Mouse (Mus musculus): ENCODE results near the gene Mybphl. TPM values are rescaled to one million over a fixed set of nuclear protein-coding genes. Genes with fewer than 3 reads are reported as not detected.
A peak's percentile ranks its signal among the peaks of the same experiment; 100 is the strongest.

The Mybphl gene
- total and polyA plus RNA-seq, 2 experiments from 2014 or later: not detected

- TF ChIP-seq CTCF (IDR thresholded peaks at IDR 0.05; ENCODE audit: low read depth): no peak
- DNase-seq (no peak), ATAC-seq (no peak)
- Histone ChIP-seq H3K9ac (no peak overlapping the region), H3K9me3 (ENCODE audit: low read length) (no peaks in the 10 kb centered on the region), H3K4me3 (ENCODE audit: low read depth, low read length) (no peak overlapping the region), H3K4me1 (ENCODE audit: insufficient read depth) (0 out of 2 replicates have a peak, but pooled peaks cover 4% of the 10 kb centered on the region), H3K4me2 (ENCODE audit: low read depth) (no peak overlapping the region), H3K27ac (ENCODE audit: low read depth, low read length) (no peak overlapping the region), H3K27me3 (ENCODE audit: insufficient read depth, low read length) (no peaks in the 10 kb centered on the region), H3K36me3 (ENCODE audit: insufficient read depth) (no peaks in the 10 kb centered on the region)
- WGBS: 76% methylated on average over 3 of the region's 3 CpGs
These were observed 3.1 kb downstream of the Mybphl start for GRCm38 (mm10) chr3:108367828-108368227.

- H3K36me3 ChIP-seq (ENCODE audit: insufficient read depth): no peaks in the 10 kb centered on the region
- H3K9me3 ChIP-seq (ENCODE audit: low read length): no peaks in the 10 kb centered on the region
- ATAC-seq (no peak), DNase-seq (no peak)
- no peaks in the 10 kb centered on the region for H3K27me3 ChIP-seq (ENCODE audit: insufficient read depth, low read length)
- H3K9ac ChIP-seq: no peak overlapping the region
- WGBS: 73% methylated on average over 5 of the region's 5 CpGs
- no peak overlapping the region for H3K4me2 ChIP-seq (ENCODE audit: low read depth)
- no peak for TF ChIP-seq CTCF (IDR thresholded peaks at IDR 0.05; ENCODE audit: low read depth)
- H3K4me1 ChIP-seq (ENCODE audit: insufficient read depth): no peaks in the 10 kb centered on the region
- no peak overlapping the region for H3K27ac ChIP-seq (ENCODE audit: low read depth, low read length)
- no peak overlapping the region for H3K4me3 ChIP-seq (ENCODE audit: low read depth, low read length)
These were observed 4.0 kb downstream of the Mybphl start for GRCm38 (mm10) chr3:108368721-108369120.

GRCm38 (mm10) chr3:108372274-108372673 lies 7.6 kb downstream of the Mybphl start:
- Histone ChIP-seq H3K4me3 (ENCODE audit: low read depth, low read length) (no peak overlapping the region), H3K9me3 (ENCODE audit: low read length) (no peaks in the 10 kb centered on the region), H3K4me2 (ENCODE audit: low read depth) (no peak overlapping the region), H3K27me3 (ENCODE audit: insufficient read depth, low read length) (no peaks in the 10 kb centered on the region), H3K36me3 (ENCODE audit: insufficient read depth) (no peaks in the 10 kb centered on the region), H3K27ac (ENCODE audit: low read depth, low read length) (no peak overlapping the region), H3K4me1 (ENCODE audit: insufficient read depth) (no peaks in the 10 kb centered on the region), H3K9ac (no peak overlapping the region)
- ATAC-seq (no peak), DNase-seq (no peak)
- 51% methylated on average over 3 of the region's 3 CpGs for WGBS
- no peak for TF ChIP-seq CTCF (IDR thresholded peaks at IDR 0.05; ENCODE audit: low read depth)

- TF ChIP-seq CTCF (IDR thresholded peaks at IDR 0.05; ENCODE audit: low read depth): no peak
- Histone ChIP-seq H3K4me3 (ENCODE audit: low read depth, low read length) (no peak overlapping the region), H3K27me3 (ENCODE audit: insufficient read depth, low read length) (no peaks in the 10 kb centered on the region), H3K9ac (no peak overlapping the region), H3K9me3 (ENCODE audit: low read length) (no peaks in the 10 kb centered on the region), H3K4me1 (ENCODE audit: insufficient read depth) (no peaks in the 10 kb centered on the region), H3K4me2 (ENCODE audit: low read depth) (no peak overlapping the region), H3K27ac (ENCODE audit: low read depth, low read length) (no peak overlapping the region), H3K36me3 (ENCODE audit: insufficient read depth) (no peaks in the 10 kb centered on the region)
- ATAC-seq (no peak), DNase-seq (no peak)
- 88% methylated on average over 3 of the region's 3 CpGs for WGBS
These were observed 8.0 kb downstream of the Mybphl start for GRCm38 (mm10) chr3:108372691-108373090.

- Histone ChIP-seq H3K4me2 (ENCODE audit: low read depth) (no peak overlapping the region), H3K4me3 (ENCODE audit: low read depth, low read length) (no peak overlapping the region), H3K9ac (no peak overlapping the region), H3K9me3 (ENCODE audit: low read length) (no peaks in the 10 kb centered on the region), H3K4me1 (ENCODE audit: insufficient read depth) (peaks cover 2% of the 10 kb centered on the region; the same call in 1 of the 2 replicates), H3K27ac (ENCODE audit: low read depth, low read length) (no peak overlapping the region), H3K27me3 (ENCODE audit: insufficient read depth, low read length) (no peaks in the 10 kb centered on the region), H3K36me3 (ENCODE audit: insufficient read depth) (no peaks in the 10 kb centered on the region)
- ATAC-seq: no peak
- WGBS: 61% methylated on average over 7 of the region's 7 CpGs
- TF ChIP-seq CTCF (IDR thresholded peaks at IDR 0.05; ENCODE audit: low read depth): no peak
- DNase-seq: peak; percentile 66
These were observed 14.4 kb downstream of the Mybphl start for GRCm38 (mm10) chr3:108378875-108379663.

GRCm38 (mm10) chr3:108380695-108381094 lies 16.0 kb downstream of the Mybphl start:
- peak; percentile 53 for TF ChIP-seq CTCF (IDR thresholded peaks at IDR 0.05; ENCODE audit: low read depth)
- WGBS: 79% methylated on average over 6 of the region's 6 CpGs
- H3K27ac ChIP-seq (ENCODE audit: low read depth, low read length): no peak overlapping the region
- H3K4me2 ChIP-seq (ENCODE audit: low read depth): no peak overlapping the region
- H3K9me3 ChIP-seq (ENCODE audit: low read length): no peaks in the 10 kb centered on the region
- H3K36me3 ChIP-seq (ENCODE audit: insufficient read depth): no peaks in the 10 kb centered on the region
- DNase-seq: no peak
- H3K4me3 ChIP-seq (ENCODE audit: low read depth, low read length): no peak overlapping the region
- no peak overlapping the region for H3K9ac ChIP-seq
- H3K27me3 ChIP-seq (ENCODE audit: insufficient read depth, low read length): no peaks in the 10 kb centered on the region
- peaks cover 4% of the 10 kb centered on the region; the same call in 1 of the 2 replicates for H3K4me1 ChIP-seq (ENCODE audit: insufficient read depth)
- ATAC-seq: no peak

All from forebrain, postnatal 0 days (tissue).